In the genomic region with DNA sequence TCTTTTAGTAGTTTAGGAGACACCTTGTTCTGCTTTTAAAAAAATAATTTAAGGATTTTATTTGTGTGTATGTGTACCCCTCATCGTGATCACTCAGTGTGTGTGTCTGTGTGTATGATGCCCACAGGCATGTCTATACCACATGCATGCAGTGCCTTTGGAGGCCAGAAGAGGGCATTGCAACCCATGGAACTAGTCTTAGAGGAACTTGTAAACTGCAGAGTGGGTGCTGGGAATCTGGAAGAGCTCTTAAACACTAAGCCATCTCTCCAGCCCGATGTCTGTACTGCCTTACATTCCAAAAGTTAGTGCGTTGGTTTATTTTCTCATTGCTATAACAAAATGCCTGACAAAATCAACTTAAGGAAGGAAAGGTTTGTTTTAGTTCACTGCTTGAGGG, we compare ENCODE assay signal across 23 mouse cellular contexts. TPM values are rescaled to one million over a fixed set of nuclear protein-coding genes. Genes with fewer than 3 reads are reported as not detected.
DNase-seq lines count a peak whose midpoint lies in the region; ATAC-seq and TF ChIP-seq lines count a peak whose summit lies in the region.
"Had no signal": no experiment of that assay in that cellular context is flagged by ENCODE, and none has a peak within 500 bp of the region (broad histone marks: within the 10 kb centered on the region; RNA-seq: fewer than 3 reads in every experiment).

No protein-coding gene starts in this region.

- H3K9ac ChIP-seq in intestine, postnatal 0 days (ENCODE audit: low read depth, low read length), result no peak overlapping the region
- no peak overlapping the region for H3K9ac ChIP-seq in intestine, embryonic 15.5 days
- no peak overlapping the region for H3K9ac ChIP-seq in midbrain, embryonic 11.5 days (ENCODE audit: low read length)
- H3K9ac ChIP-seq in midbrain, embryonic 16.5 days (ENCODE audit: low read depth, low read length), result no peak overlapping the region
- H3K9ac ChIP-seq in forebrain, embryonic 14.5 days (ENCODE audit: low read length), result no peak overlapping the region
- H3K9ac ChIP-seq: neural tube, embryonic 15.5 days had no signal

- no peak overlapping the region for H3K4me3 ChIP-seq in intestine, postnatal 0 days (ENCODE audit: low read depth, low read length)
- H3K4me3 ChIP-seq in intestine, embryonic 15.5 days (replicated peaks), result no peak overlapping the region
- no peak overlapping the region for H3K4me3 ChIP-seq in midbrain, embryonic 11.5 days (ENCODE audit: low read depth, low read length)
- H3K4me3 ChIP-seq in midbrain, embryonic 16.5 days (ENCODE audit: low read depth, low read length), result no peak overlapping the region
- no peak overlapping the region for H3K4me3 ChIP-seq in forebrain, embryonic 14.5 days (ENCODE audit: low read depth, low read length)
- H3K4me3 ChIP-seq: heart, embryonic 10.5 days; megakaryocyte, embryonic 14.5 days; neural tube, embryonic 15.5 days had no signal

- H3K36me3 ChIP-seq in intestine, postnatal 0 days (ENCODE audit: control insufficient read depth, insufficient read depth), result no peaks in the 10 kb centered on the region
- H3K36me3 ChIP-seq in intestine, embryonic 15.5 days, result peaks cover 2% of the 10 kb centered on the region; the same call in 1 of the 2 replicates
- peaks cover 33% of the 10 kb centered on the region for H3K36me3 ChIP-seq in midbrain, embryonic 11.5 days (ENCODE audit: control insufficient read depth, insufficient read depth, low read length)
- H3K36me3 ChIP-seq in midbrain, embryonic 16.5 days (ENCODE audit: control insufficient read depth, insufficient read depth, low read length), result peaks cover 41% of the 10 kb centered on the region
- H3K36me3 ChIP-seq in forebrain, embryonic 14.5 days (ENCODE audit: control insufficient read depth, insufficient read depth, low read length), result peaks cover 53% of the 10 kb centered on the region

- peak; percentile 36 for TF ChIP-seq CTCF in intestine, postnatal 0 days (IDR thresholded peaks at IDR 0.05; ENCODE audit: low read depth)

- no peaks in the 10 kb centered on the region for H3K27me3 ChIP-seq in intestine, postnatal 0 days (replicated peaks; ENCODE audit: control insufficient read depth, insufficient read depth, low read length)
- H3K27me3 ChIP-seq in intestine, embryonic 15.5 days (replicated peaks), result no peaks in the 10 kb centered on the region
- no peaks in the 10 kb centered on the region for H3K27me3 ChIP-seq in midbrain, embryonic 11.5 days (ENCODE audit: control insufficient read depth, insufficient read depth, low read length)
- no peaks in the 10 kb centered on the region for H3K27me3 ChIP-seq in midbrain, embryonic 16.5 days (ENCODE audit: control insufficient read depth, insufficient read depth, low read depth, low read length)
- no peaks in the 10 kb centered on the region for H3K27me3 ChIP-seq in forebrain, embryonic 14.5 days (replicated peaks; ENCODE audit: control insufficient read depth, insufficient read depth, low read length)
- H3K27me3 ChIP-seq: neural tube, embryonic 15.5 days had no signal

- 96% methylated on average over 3 of the region's 3 CpGs for WGBS in intestine, postnatal 0 days
- 96% methylated on average over 3 of the region's 3 CpGs for WGBS in intestine, embryonic 15.5 days
- 96% methylated on average over 3 of the region's 3 CpGs for WGBS in midbrain, embryonic 11.5 days
- WGBS in midbrain, embryonic 16.5 days, result 99% methylated on average over 3 of the region's 3 CpGs
- WGBS in forebrain, embryonic 14.5 days, result over 99% methylated on average over 3 of the region's 3 CpGs

- H3K27ac ChIP-seq in intestine, postnatal 0 days (ENCODE audit: low read depth, low read length), result no peak overlapping the region
- H3K27ac ChIP-seq in intestine, embryonic 15.5 days, result no peak overlapping the region
- H3K27ac ChIP-seq in midbrain, embryonic 11.5 days (ENCODE audit: low read depth, low read length), result no peak overlapping the region
- no peak overlapping the region for H3K27ac ChIP-seq in midbrain, embryonic 16.5 days (ENCODE audit: low read length)
- no peak overlapping the region for H3K27ac ChIP-seq in forebrain, embryonic 14.5 days (ENCODE audit: low read depth, low read length)
- H3K27ac ChIP-seq: heart, embryonic 10.5 days; neural tube, embryonic 15.5 days had no signal

- DNase-seq in midbrain, embryonic 11.5 days (ENCODE audit: low spot score, missing footprints), result peak; percentile 59
- peak; percentile 56 to 59 for DNase-seq in B cell, adult 2 months
- DNase-seq in R1 (ENCODE audit: low read depth, low spot score), result peak; percentile 70
- DNase-seq in adrenal gland, postnatal 14 days, result no peak
- no peak for DNase-seq in forebrain, embryonic 14.5 days (ENCODE audit: low spot score)
- DNase-seq: cerebellum, adult 8-10 months; gastrocnemius, postnatal 25 days; heart, postnatal 14 days; kidney, adult 8-10 months; kidney, postnatal 36 days; liver; right cerebral cortex, postnatal 25 days; thymus, adult 18-20 months had no signal

- H3K4me2 ChIP-seq in intestine, postnatal 0 days (replicated peaks; ENCODE audit: low read depth), result no peak overlapping the region
- no peak overlapping the region for H3K4me2 ChIP-seq in intestine, embryonic 15.5 days (replicated peaks)
- no peak overlapping the region for H3K4me2 ChIP-seq in midbrain, embryonic 11.5 days
- no peak overlapping the region for H3K4me2 ChIP-seq in midbrain, embryonic 16.5 days (ENCODE audit: low read length)
- H3K4me2 ChIP-seq in forebrain, embryonic 14.5 days (ENCODE audit: low read length), result no peak overlapping the region
- H3K4me2 ChIP-seq: neural tube, embryonic 15.5 days had no signal

- no peak for ATAC-seq in intestine, postnatal 0 days
- ATAC-seq in intestine, embryonic 15.5 days, result no peak
- no peak for ATAC-seq in midbrain, embryonic 11.5 days (ENCODE audit: low FRiP score)
- ATAC-seq in midbrain, embryonic 16.5 days, result no peak
- no peak for ATAC-seq in forebrain, embryonic 14.5 days
- ATAC-seq: hindbrain, embryonic 16.5 days; Patski had no signal

- no peaks in the 10 kb centered on the region for H3K9me3 ChIP-seq in intestine, postnatal 0 days (ENCODE audit: control insufficient read depth)
- H3K9me3 ChIP-seq in intestine, embryonic 15.5 days, result no peaks in the 10 kb centered on the region
- H3K9me3 ChIP-seq in midbrain, embryonic 11.5 days (ENCODE audit: control insufficient read depth, low read length), result no peaks in the 10 kb centered on the region
- H3K9me3 ChIP-seq in midbrain, embryonic 16.5 days (replicated peaks; ENCODE audit: control insufficient read depth, low read length, poor library complexity, severe bottlenecking), result no peaks in the 10 kb centered on the region
- no peaks in the 10 kb centered on the region for H3K9me3 ChIP-seq in forebrain, embryonic 14.5 days (replicated peaks; ENCODE audit: control insufficient read depth, low read length)
- H3K9me3 ChIP-seq: heart, embryonic 10.5 days; neural tube, embryonic 15.5 days had no signal

- H3K4me1 ChIP-seq in intestine, postnatal 0 days (replicated peaks; ENCODE audit: control insufficient read depth, insufficient read depth, low read length), result no peaks in the 10 kb centered on the region
- no peaks in the 10 kb centered on the region for H3K4me1 ChIP-seq in intestine, embryonic 15.5 days (replicated peaks)
- H3K4me1 ChIP-seq in midbrain, embryonic 11.5 days (ENCODE audit: control insufficient read depth, insufficient read depth, low read length), result peaks cover 8% of the 10 kb centered on the region
- peaks cover 15% of the 10 kb centered on the region for H3K4me1 ChIP-seq in midbrain, embryonic 16.5 days (ENCODE audit: control insufficient read depth, insufficient read depth, low read length)
- H3K4me1 ChIP-seq in forebrain, embryonic 14.5 days (ENCODE audit: control insufficient read depth, insufficient read depth, low read length), result peaks cover 5% of the 10 kb centered on the region

RNA-seq across cellular contexts. Expression of a gene that starts 6.1 kb away (rescaled TPM):
- 2.8 and 3.3 TPM in 2 replicates for polyA plus RNA-seq in intestine, postnatal 0 days (2015; fragmentation: Nextera tagmentation; extraction: Ambion mirVana)
- polyA plus RNA-seq in intestine, embryonic 15.5 days (2015; fragmentation: Nextera tagmentation; extraction: Ambion mirVana), result 9.4 and 11.1 TPM in 2 replicates
- 54.1 and 60.5 TPM in 2 replicates for polyA plus RNA-seq in midbrain, embryonic 11.5 days (2014; fragmentation: Nextera tagmentation; extraction: Ambion mirVana)
- polyA plus RNA-seq in midbrain, embryonic 16.5 days (2015; fragmentation: Nextera tagmentation; extraction: Ambion mirVana), result 41.8 and 47.5 TPM in 2 replicates
- total RNA-seq in adrenal gland, postnatal 14 days (2021), result 0.89 and 3.5 TPM in 2 replicates
- polyA plus RNA-seq in forebrain, embryonic 14.5 days (2014; fragmentation: Nextera tagmentation; extraction: Ambion mirVana), result 61.0 and 67.3 TPM in 2 replicates
- polyA plus RNA-seq: Patski had no signal

RNA-seq across cellular contexts. Expression of a gene that starts 59.9 kb away (rescaled TPM):
- polyA plus RNA-seq in intestine, postnatal 0 days (2015; fragmentation: Nextera tagmentation; extraction: Ambion mirVana), result not detected in 2 replicates
- polyA plus RNA-seq in intestine, embryonic 15.5 days (2015; fragmentation: Nextera tagmentation; extraction: Ambion mirVana), result 0.05 and 0.06 TPM in 2 replicates
- 0.04 TPM in 2 replicates for polyA plus RNA-seq in midbrain, embryonic 11.5 days (2014; fragmentation: Nextera tagmentation; extraction: Ambion mirVana)
- polyA plus RNA-seq in midbrain, embryonic 16.5 days (2015; fragmentation: Nextera tagmentation; extraction: Ambion mirVana), result not detected in 2 replicates
- 0.15 TPM in 1 of 2 replicates, not detected in the other for total RNA-seq in adrenal gland, postnatal 14 days (2021)
- polyA plus RNA-seq in forebrain, embryonic 14.5 days (2014; fragmentation: Nextera tagmentation; extraction: Ambion mirVana), result not detected in 2 replicates
- total RNA-seq: layer of hippocampus, postnatal 14 days had no signal
- polyA plus RNA-seq: cortical plate, adult 2 months; heart, embryonic 10.5 days; neural tube, embryonic 15.5 days had no signal

Comparison
In these comparisons a context has a peak if more than half of its experiments do, and no peak if none do; other contexts are left out.
1. DNase-seq: peak in midbrain, embryonic 11.5 days (single experiment), B cell, adult 2 months (2 of 2) and R1 (single experiment); none in adrenal gland, postnatal 14 days (single experiment) and forebrain, embryonic 14.5 days (single experiment).